Mouse (Mus musculus) heart, postnatal 36 days (tissue): Measurements from ENCODE around the gene Olfr1368. TPM values are rescaled to one million over a fixed set of nuclear protein-coding genes. Genes with fewer than 3 reads are reported as not detected.
"Not testable (repeated sequence)": the region's sequence is repeated elsewhere in the genome, so short reads cannot be mapped to it uniquely, and the experiment has no call there.

Experiments
- DNase-seq, 2 experiments: peaks; one replicate each; pipeline ENCODE4 v3.0.0; 2021 to 2022
- intact Hi-C: fragments of 180-260 bp; cut with DNase I; formaldehyde crosslinking; loops from one replicate; pipeline ENCODE4 v1.15.1; 2025
- total RNA-seq, 2 experiments: library from RNA; stranded (reverse); gene quantifications; 2 replicates each; pipeline ENCODE4 v1.2.3; 2021

Gene Olfr1368
- total RNA-seq, 2 experiments from 2014 or later = not detected

DNA sequence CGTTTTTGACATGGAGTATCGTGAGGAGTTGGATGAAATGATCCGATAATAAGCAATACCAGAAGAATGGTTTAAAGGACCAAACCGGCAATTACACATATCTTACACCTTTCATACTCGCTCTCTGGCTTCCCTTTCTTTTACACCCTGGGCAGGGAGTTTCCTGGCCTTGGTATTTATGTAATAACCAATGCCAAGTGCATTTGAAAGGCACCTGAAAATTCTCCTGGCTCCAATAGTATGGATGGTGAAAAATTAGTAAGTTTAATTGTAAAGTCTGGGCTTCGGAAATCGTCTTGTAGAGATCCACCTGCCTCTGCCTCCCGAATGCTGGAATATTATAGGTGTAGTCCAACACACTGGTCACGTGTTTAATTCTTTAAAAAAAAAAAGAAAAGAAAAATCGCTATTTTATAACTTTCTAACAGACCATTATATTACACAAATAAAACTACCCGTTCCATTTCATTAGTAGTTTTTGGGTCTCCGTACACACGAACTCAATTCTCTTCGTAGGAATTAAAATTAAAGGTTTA, 23.5 kb upstream of the Olfr1368 start:
- intact Hi-C loops = loop anchor here (2.0 to 5.0 kb wide), 3 partner anchors 543 to 854 kb away; no protein-coding TSS in a partner anchor
- DNase-seq = peak in 1 of 2 experiments; percentile 14

DNA sequence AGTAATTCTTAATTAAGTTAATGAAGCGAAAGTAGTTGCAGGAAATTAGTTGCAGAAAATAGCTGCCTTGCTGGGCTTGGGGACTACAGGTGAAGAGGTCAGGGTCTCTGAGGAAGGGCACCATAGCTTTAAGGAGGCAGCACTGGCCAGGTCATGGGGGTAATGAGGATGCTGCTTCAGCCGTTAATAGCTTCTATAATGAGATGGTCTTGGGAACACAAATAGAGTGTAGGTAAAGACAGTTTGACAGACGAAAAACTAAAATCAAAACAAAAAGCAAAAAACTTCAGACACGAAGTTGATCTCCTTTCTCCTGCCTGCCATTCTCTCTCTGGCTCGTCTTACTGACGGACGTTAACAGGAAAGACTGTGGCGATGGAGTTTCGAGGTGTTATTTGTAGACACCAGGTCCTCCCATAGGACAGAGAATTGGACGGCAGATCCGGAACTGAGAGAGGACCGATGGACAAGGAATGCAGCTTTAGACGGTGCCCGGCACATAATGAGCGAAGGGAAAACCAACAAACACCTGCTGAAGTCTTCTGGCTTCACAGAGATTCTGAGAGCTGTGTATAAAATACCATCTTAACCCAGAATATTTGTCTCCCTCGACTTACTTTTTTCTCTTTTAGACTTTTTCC, 22.8 kb upstream of the Olfr1368 start:
- intact Hi-C loops = loop anchor here (1.0 to 5.0 kb wide), 4 partner anchors 8 to 854 kb away; no protein-coding TSS in a partner anchor
- DNase-seq = peak; percentile 50 to 58

DNA sequence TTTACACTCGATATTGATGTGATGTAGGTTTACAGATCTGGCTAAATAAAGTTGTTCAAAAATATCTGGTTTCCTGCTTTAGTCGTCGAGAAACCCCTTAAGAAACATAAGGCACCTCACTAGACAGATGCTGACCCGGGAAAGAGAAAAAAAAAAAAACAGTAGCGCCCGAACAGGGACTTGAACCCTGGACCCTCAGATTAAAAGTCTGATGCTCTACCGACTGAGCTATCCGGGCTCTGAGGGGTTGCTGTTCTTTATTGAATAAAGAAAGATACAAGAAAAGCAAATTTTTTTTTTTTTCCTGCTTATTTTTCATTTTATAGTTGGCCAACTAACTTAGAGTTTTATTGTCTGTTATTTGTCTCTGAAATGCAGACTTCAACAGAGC, 22.2 kb upstream of the Olfr1368 start:
- intact Hi-C loops = loop anchor here (1.0 to 5.0 kb wide), 4 partner anchors 8 to 855 kb away; no protein-coding TSS in a partner anchor
- peak; percentile 35 to 43 for DNase-seq

DNA sequence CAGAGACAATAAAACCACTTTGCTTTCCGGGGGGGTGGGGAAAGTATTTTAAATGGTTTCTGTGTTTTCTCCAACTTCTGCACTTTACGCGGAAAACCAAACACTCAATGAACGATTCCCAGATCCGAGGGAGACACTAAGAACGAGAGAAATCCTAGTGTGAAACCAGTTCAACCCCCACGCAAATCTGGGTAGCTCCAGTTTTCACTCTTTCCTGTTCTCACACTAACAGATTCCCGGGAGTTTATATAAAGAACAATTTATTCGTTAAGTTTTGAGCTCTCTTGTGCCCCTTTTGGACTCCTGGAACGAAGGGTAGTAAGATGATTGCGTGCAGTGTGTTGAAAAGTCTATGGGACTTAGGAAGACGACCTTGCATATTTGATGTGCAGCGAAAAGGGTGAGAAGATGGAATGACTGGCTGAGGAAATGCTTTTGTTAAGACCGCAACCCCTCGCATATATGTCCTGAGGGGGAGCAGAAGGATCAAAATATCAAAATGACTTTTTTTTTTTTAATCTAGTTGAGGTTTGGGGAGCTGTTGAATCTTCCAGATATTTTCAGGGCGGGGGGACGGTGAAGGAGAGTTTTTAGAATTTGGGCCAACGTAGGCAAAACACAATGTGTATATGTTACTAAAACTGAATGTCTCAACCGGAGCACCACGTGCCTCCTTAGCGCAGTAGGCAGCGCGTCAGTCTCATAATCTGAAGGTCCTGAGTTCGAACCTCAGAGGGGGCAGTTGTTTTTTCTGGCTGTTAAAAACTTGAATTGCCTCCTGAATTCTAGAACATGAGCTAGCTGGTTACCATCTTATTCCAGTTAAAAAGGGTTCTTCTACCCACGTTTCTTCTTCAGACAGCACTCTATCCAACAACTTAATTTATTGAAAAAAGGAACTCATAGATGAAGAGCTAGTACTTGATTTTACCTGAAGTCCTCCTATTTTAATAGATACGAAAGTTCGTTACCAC, 21.6 kb upstream of the Olfr1368 start:
- DNase-seq = peak; percentile 78 to 84
- intact Hi-C loops = loop anchor here (5.0 kb wide), 2 partner anchors 545 to 775 kb away; no protein-coding TSS in a partner anchor

DNA sequence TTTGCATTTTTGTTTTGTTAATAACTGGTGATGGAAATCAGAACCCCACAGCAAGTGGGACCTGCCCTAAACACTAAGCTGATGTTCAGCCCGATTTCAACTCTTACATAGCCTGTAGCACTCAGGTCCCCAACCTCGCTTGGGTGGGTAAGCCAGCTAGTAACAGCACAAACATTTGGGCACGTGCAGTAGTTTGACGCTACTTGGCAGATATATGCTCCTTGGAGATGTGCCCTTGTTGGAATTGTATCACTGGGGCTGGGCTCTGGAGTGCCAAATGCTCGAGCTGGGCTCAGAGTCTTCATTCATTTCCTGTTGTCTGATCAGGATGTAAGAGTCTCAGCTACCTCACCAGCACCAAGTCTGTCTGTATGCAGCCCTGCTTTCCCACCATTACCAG, 16.9 kb upstream of the Olfr1368 start:
- intact Hi-C loops = loop anchor here (5.0 kb wide), 1 partner anchor 165 kb away; no protein-coding TSS in a partner anchor

DNA sequence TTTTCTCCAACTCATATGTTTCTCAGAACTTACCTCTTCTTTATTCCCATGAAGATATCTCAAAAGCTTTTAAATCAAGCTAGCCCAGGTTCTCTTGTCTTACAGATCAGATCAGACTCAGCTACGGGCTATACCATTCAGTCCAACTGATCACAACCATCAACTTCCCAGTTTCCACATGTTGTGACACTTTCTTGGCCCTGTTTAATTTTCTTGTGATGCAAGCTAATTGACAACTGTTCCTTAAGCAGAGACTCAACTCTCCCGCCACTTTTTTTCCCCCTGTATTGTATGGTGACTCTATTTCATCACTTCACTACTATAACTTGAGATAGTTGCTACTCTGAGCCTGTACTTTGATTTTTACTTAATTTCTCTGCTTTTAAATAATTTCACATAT, 15.9 kb upstream of the Olfr1368 start:
- intact Hi-C loops = loop anchor here (2.0 to 5.0 kb wide), 3 partner anchors 39 to 166 kb away; no protein-coding TSS in a partner anchor
- DNase-seq = no peak

More for the DNA sequence above, 16.9 kb upstream of the Olfr1368 start:
- DNase-seq = no peak

DNA sequence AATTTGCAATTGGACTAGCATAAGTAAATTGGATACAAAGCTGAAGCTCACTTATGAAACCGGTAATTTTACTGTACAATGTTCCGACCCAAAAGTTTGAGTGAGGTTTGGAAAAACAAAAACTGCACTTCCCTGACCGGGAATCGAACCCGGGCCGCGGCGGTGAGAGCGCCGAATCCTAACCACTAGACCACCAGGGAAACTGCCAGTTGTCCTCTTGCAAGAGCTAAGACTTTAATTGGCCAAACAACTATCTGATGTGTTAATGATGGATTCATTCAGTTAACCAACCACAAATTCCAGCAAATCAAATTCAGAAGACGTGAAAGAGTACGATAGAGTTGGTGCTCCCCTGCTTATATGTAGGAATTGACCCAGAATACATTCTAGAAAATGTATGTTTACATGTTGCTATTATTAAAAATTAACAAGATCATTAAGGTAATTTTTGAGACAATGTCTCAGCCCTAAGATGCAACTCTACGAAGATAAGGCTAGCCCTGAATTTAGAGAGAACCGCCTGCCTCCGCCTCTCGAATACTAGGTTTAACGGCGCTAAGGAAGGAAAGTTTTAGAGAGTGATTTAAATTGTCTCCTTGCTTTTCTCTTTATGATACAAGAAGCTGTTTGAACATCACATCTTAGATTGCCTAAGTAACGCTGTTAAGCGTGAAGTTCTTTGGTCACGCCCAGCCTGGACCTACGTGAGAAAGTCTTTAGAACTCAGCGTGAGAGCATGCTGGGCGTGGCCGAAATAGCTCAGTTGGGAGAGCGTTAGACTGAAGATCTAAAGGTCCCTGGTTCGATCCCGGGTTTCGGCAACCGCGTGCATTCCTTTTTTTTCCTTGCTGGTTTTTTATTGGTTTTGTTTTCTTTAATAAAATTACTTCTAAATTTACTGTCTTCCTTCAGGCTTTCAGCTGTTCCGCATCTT, 15.3 kb upstream of the Olfr1368 start:
- DNase-seq = peak; percentile 96 to 99
- intact Hi-C loops = loop anchor here (1.0 to 5.0 kb wide), 4 partner anchors 7 to 166 kb away; no protein-coding TSS in a partner anchor

DNA sequence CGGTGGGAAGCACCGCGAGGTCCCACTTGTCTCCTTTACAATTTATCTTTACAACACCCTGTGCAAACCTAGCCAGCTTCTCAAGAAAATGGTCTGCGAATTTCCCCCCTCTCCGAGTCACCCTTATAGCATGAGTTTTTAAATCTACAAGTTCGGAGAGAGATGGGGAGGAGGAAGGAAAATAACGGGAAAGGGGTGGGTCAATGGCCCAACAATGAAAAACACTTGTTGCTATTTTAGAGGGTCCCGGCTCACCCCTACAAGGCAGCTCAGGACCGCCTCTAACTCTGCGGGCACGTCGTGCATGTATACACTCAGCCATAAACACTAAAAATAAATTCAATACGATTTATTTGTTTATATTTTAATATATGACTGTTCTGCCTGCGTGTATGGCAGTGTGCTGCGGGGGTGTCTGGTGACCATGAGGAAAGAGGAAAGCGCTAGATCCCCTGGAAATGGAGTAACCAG, 14.4 kb upstream of the Olfr1368 start:
- DNase-seq = peak; percentile 26 to 41
- intact Hi-C loops = loop anchor here (1.0 to 5.0 kb wide), 4 partner anchors 8 to 167 kb away; no protein-coding TSS in a partner anchor

DNA sequence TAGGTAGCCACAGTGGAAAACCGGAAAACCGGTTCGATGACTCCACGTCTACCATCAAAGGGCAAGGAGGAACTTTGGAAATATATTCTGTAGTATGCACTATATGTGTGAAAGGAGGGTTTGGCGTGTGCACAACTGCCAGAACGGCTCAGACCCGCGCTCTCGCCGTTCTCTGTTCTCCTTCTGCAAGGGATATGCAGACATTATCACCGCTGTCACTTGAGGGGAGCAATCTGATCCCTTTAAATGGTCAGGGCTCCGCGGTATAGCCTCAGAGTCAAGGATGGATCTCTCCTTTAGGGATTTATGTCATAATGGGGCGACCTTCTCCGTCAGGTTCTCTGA, 13.8 kb upstream of the Olfr1368 start:
- intact Hi-C loops = loop anchor here (2.0 to 5.0 kb wide), 3 partner anchors 219 to 862 kb away; no protein-coding TSS in a partner anchor
- DNase-seq = peak; percentile 19 to 28

DNA sequence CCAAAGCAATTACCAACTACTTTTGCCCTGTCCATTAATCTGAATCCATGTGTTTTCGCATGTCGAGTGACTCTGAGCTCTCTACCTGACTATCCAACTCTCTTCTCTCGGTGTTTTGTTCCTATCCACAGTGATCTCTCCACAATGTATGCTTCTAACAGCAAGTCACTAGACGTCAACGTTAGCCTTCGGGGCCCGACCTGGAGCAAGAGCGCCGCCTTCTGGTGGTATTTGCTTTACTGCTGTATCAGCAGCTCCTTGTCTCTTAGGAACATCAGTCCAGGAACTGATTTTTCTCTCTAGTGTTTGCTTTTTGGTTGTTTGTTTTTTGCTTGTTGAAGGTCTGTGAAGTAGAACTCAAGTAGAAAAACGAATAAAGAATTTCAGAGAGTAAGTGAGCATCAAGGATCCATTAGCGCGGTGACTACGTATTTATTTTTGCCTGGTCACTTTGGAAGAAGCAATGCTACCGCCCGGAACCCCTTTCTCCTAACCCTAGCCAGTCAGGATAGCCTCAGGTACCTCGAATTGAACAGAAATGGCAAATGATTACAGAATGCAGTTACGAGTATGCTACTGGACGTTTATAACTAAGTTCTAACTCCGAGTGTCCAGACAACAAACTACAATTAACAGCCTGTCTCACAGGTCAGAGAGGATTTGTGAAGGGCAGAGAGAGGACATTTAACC, 13.3 kb upstream of the Olfr1368 start:
- intact Hi-C loops = loop anchor here (2.0 to 5.0 kb wide), 3 partner anchors 218 to 862 kb away; no protein-coding TSS in a partner anchor
- DNase-seq = peak; percentile 86 to 91

DNA sequence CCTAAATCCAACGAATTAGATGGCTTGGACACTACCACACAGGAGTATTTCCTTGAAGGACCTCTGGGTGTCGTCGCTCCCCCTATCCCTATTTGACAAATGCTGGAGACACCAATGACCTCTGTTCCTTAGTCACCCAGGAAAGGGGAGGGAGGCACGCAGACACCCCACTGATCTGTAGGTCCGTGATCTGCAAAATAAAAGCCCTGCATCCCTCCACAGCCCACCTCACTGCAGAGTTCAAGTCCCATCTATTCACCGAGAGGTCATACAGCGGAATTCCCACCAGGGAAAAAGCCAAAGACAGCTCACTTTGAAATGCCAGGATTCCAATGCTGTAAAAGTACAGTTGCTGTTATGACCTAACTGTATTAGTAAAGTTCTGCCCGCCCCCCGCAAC, 12.4 kb upstream of the Olfr1368 start:
- intact Hi-C loops = loop anchor here (2.0 to 5.0 kb wide), 3 partner anchors 217 to 861 kb away; no protein-coding TSS in a partner anchor
- DNase-seq = no peak

DNA sequence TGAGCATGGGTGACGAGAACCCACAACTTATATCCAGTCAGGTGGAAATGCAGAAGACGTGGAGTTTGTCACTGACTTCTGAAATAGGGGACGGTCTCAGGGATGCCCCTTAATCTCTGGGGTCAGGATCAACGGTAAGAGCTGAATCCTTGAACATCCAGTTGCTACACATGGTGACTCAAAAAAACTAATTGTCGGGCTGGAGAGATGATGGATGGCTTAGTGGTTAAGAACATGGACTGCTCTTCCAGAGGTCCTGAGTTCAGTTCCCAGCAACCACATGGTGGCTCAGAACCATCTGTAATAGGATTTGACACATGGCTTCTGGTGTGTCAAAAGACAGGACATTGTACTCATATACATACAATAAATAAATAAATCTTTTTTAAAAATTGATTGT, 10.2 kb upstream of the Olfr1368 start:
- intact Hi-C loops = loop anchor here (5.0 kb wide), 1 partner anchor 859 kb away; no protein-coding TSS in a partner anchor

DNA sequence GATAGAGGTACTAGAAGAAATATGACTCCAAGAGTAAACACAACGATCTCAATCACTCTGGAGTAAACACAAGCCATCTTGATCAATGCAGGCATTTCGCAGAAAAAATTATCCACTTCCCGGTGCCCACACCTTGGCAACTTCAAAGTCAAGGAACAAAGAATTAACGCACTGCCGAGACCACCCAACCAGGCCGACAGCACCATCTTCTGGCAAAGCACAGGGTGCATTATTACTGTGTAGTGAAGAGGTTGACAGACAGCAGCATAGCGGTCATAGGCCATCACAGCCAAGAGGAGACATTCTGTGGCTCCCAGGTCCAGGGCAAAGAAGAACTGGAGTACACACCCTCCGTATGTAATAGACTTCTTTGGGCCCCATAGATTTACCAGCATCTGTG, 3.2 kb downstream of the Olfr1368 start:
- DNase-seq = no peak
- intact Hi-C loops = loop anchor here (5.0 to 10.0 kb wide), 2 partner anchors 108 to 200 kb away; no protein-coding TSS in a partner anchor

More for the DNA sequence above, 10.2 kb upstream of the Olfr1368 start:
- no peak for DNase-seq

DNA sequence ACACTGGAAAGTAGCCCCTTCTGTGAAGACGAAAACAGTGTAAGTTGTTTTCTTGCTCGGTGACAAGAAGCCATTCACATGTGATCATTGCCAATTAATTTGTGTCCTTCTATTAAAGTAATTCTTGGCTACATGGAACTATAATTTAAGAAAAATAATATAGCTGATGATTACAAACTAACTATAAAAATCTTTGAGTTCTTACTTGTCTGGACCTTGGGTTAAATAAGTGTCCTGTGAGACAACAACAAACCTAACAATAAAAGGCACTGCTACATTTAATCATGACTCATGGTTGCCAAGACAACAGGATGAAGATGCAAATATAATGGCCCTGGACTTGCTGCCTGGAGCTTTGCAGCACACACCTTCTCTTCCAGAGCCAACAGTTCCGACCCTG, 16.3 kb downstream of the Olfr1368 start, which contains the start of gene Olfr263:
Gene Olfr263 (plus strand): TSS at position 301 of the 400 bp plus-strand sequence.
- DNase-seq, intact Hi-C loops: not testable (repeated sequence)

DNA sequence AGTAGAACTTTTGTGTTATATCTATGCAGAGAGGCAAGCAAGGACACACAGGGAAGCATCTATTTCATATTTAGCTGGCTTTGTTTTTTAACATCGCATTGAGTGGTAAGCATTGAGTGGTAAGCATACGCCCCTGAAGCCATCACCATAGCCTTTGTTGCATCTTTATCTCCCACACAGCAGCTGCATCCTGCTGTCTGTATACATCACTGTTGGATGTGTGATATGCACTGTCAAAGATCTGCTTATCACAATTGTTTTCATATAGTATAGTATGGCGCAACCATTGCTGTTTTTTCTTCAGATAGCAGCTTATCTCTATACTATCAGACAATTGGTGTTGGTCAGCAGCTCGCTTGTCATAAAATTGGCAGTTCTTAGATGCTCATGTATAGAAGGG, 31.5 kb downstream of the Olfr1368 start:
- intact Hi-C loops = no loop called here

DNA sequence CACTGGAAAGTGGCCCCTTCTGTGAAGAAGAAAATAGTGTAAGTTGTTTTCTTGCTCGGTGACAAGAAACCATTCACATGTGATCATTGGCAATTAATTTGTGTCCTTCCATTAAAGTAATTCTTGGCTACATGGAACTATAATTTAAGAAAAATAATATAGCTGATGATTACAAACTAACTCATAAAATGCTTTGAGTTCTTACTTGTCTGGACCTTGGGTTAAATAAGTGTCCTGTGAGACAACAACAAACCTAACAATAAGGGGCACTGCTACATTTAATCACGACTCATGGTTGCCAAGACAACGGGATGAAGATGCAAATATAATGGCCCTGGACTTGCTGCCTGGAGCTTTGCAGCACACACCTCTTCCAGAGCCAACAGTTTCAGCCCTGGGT, 34.5 kb downstream of the Olfr1368 start, which contains the start of gene Olfr1369-ps1:
Gene Olfr1369-ps1 (plus strand): TSS at position 301 of the 400 bp plus-strand sequence.
- intact Hi-C loops, DNase-seq: not testable (repeated sequence)

More for the DNA sequence above, 31.5 kb downstream of the Olfr1368 start:
- DNase-seq = no peak

DNA sequence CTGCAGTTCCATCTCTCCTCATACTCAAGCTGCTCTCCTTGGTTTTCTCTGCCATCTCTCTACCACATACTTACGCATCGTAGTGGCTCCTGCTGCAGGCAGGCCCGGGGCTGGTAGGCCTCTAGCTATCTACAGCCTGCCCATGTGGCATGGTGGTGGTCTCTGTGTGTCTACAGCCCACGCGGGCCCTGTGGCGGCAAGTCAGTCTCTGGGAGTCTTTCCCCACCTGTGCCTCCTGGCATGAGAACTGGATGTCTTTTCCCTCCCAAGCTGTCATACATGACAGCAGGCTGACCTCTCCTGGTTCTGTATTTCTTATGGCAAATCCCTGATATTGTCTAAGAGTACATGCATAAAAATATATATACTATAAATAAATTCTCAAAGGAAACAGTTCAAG, 35.2 kb downstream of the Olfr1368 start:
- intact Hi-C loops = no loop called here
- DNase-seq = no peak

DNA sequence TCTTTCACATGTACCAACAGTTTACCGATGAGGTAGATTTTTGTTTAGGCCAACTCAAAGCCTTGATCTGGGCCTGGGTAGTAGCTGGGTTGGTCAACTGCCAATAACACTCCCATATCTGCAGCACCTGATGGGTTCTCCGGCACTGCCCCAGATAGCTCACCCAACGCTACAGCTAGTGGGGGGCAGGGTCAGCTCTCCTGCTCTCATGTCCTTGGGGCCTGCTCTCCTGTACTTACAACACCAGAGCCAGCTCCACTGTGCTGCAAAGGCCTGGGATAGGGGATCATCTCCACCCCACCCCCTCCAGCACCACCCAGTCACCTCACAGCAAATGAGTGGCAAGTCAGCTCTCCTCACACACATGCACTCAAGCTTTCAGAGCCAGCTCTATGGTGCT, 35.9 kb downstream of the Olfr1368 start:
- intact Hi-C loops = no loop called here
- no peak for DNase-seq
